Mouse (Mus musculus): Measurements from ENCODE around the gene Apod. TPM values are rescaled to one million over a fixed set of nuclear protein-coding genes. Genes with fewer than 3 reads are reported as not detected.

The Apod gene
- polyA plus RNA-seq, 1 experiment from 2014 or later, result 13.5 TPM

- WGBS, result 72% methylated on average over 4 of the region's 4 CpGs
- Histone ChIP-seq H3K4me2 (ENCODE audit: low read depth, low read length) (no peak overlapping the region), H3K36me3 (replicated peaks; ENCODE audit: control insufficient read depth, insufficient read depth, low read depth, low read length) (no peaks in the 10 kb centered on the region), H3K4me1 (ENCODE audit: control insufficient read depth, insufficient read depth, low read length) (no peaks in the 10 kb centered on the region), H3K27ac (replicated peaks; ENCODE audit: low read depth, low read length) (no peak overlapping the region), H3K27me3 (ENCODE audit: control insufficient read depth, insufficient read depth, low read length) (no peaks in the 10 kb centered on the region), H3K9ac (replicated peaks; ENCODE audit: low read length) (no peak overlapping the region), H3K9me3 (replicated peaks; ENCODE audit: control insufficient read depth, low read length) (no peaks in the 10 kb centered on the region), H3K4me3 (ENCODE audit: low read depth, low read length) (no peak overlapping the region)
- ATAC-seq (replicated peaks; ENCODE audit: insufficient number of reproducible peaks, low FRiP score, low TSS enrichment, low read depth), result no peak
- DNase-seq (ENCODE audit: low spot score), result peak; percentile 62
These were observed 38.4 kb upstream of the Apod start for GRCm38 (mm10) chr16:31352996-31353395.

DNA sequence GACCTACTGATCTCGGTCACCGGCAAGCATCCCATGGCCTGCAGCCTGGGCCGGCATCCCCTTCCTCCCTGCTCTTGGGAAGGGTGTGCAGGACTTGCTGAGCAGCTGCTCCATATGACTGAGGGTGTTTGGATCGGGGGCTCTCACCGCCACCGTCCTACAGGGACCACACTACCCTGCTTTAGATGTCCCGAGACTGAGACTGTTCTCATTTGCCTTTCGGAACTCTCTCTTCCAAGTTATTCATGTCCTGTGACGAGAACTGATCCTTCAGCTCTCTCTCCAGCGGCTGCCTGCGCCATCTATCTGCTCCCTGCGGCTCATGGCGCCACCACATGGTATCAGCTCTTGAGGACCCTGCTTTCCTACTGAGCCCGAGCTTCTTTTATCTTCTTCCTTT is 33.0 kb upstream of the Apod start:
- H3K4me3 ChIP-seq (ENCODE audit: low read depth, low read length), result no peak overlapping the region
- no peaks in the 10 kb centered on the region for H3K4me1 ChIP-seq (ENCODE audit: control insufficient read depth, insufficient read depth, low read length)
- no peaks in the 10 kb centered on the region for H3K9me3 ChIP-seq (replicated peaks; ENCODE audit: control insufficient read depth, low read length)
- no peak overlapping the region; the same call in 1 of the 2 replicates for H3K9ac ChIP-seq (replicated peaks; ENCODE audit: low read length)
- no peaks in the 10 kb centered on the region for H3K27me3 ChIP-seq (ENCODE audit: control insufficient read depth, insufficient read depth, low read length)
- H3K27ac ChIP-seq (replicated peaks; ENCODE audit: low read depth, low read length), result no peak overlapping the region
- DNase-seq (ENCODE audit: low spot score) (peak; percentile 72), ATAC-seq (replicated peaks; ENCODE audit: insufficient number of reproducible peaks, low FRiP score, low TSS enrichment, low read depth) (no peak)
- WGBS, result 11% methylated on average over 14 of the region's 14 CpGs
- no peaks in the 10 kb centered on the region for H3K36me3 ChIP-seq (replicated peaks; ENCODE audit: control insufficient read depth, insufficient read depth, low read depth, low read length)
- H3K4me2 ChIP-seq (ENCODE audit: low read depth, low read length), result peak overlapping the region; percentile 24

DNA sequence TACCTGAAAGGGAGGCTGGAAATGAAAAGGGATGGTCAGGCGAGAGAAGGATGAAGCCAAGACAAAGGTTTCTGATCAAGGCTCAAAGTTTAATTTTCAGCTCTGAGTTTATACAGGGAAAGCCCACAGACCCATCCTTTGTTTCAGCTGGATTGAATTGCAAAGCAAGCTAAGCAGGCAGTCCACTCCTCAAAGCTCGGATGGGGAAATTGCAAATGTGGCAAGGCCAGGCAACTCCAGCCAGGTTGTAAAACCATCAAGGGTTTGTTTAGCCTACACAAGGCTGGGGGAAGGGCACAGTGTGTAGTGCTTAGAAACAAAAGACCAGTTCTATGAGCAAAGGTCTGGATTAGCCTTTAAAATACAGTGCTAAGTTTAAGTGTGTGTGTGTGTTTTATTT is 28.4 kb upstream of the Apod start:
- no peak overlapping the region for H3K4me3 ChIP-seq (ENCODE audit: low read depth, low read length)
- H3K9ac ChIP-seq (replicated peaks; ENCODE audit: low read length), result no peak overlapping the region
- ATAC-seq (replicated peaks; ENCODE audit: insufficient number of reproducible peaks, low FRiP score, low TSS enrichment, low read depth), result no peak
- 27% methylated on average over 2 of the region's 2 CpGs for WGBS
- no peak overlapping the region for H3K4me2 ChIP-seq (ENCODE audit: low read depth, low read length)
- no peaks in the 10 kb centered on the region for H3K36me3 ChIP-seq (replicated peaks; ENCODE audit: control insufficient read depth, insufficient read depth, low read depth, low read length)
- H3K4me1 ChIP-seq (ENCODE audit: control insufficient read depth, insufficient read depth, low read length), result no peaks in the 10 kb centered on the region; the same call in 1 of the 2 replicates
- no peaks in the 10 kb centered on the region for H3K27me3 ChIP-seq (ENCODE audit: control insufficient read depth, insufficient read depth, low read length)
- H3K27ac ChIP-seq (replicated peaks; ENCODE audit: low read depth, low read length), result no peak overlapping the region
- no peaks in the 10 kb centered on the region for H3K9me3 ChIP-seq (replicated peaks; ENCODE audit: control insufficient read depth, low read length)
- no peak for DNase-seq (ENCODE audit: low spot score)

DNA sequence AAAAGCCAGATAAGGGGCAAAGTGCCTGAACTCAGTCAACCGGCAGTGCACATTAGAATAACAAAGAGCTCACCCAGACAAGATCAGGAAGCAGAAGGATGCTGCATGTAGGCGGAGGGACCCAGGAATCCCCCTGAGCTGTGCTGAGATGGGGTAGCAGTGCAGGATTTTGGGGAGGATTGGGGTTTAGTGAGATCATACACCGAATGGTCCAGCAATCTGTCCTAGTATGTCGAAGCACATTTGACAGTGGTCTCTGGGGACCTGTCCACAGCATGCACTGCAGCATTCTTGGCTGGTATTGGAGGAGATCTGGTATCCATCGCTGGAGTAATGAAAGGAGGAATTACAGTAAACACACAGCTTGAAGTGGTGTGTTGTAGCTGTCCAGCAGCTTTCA is 27.9 kb upstream of the Apod start:
- Histone ChIP-seq H3K27me3 (ENCODE audit: control insufficient read depth, insufficient read depth, low read length) (no peaks in the 10 kb centered on the region), H3K9me3 (replicated peaks; ENCODE audit: control insufficient read depth, low read length) (no peaks in the 10 kb centered on the region), H3K4me1 (ENCODE audit: control insufficient read depth, insufficient read depth, low read length) (no peaks in the 10 kb centered on the region; the same call in 1 of the 2 replicates), H3K36me3 (replicated peaks; ENCODE audit: control insufficient read depth, insufficient read depth, low read depth, low read length) (no peaks in the 10 kb centered on the region), H3K4me2 (ENCODE audit: low read depth, low read length) (no peak overlapping the region), H3K27ac (replicated peaks; ENCODE audit: low read depth, low read length) (no peak overlapping the region), H3K4me3 (ENCODE audit: low read depth, low read length) (no peak overlapping the region), H3K9ac (replicated peaks; ENCODE audit: low read length) (no peak overlapping the region)
- WGBS, result 22% methylated on average over 5 of the region's 5 CpGs
- no peak for ATAC-seq (replicated peaks; ENCODE audit: insufficient number of reproducible peaks, low FRiP score, low TSS enrichment, low read depth)
- DNase-seq (ENCODE audit: low spot score), result no peak

DNA sequence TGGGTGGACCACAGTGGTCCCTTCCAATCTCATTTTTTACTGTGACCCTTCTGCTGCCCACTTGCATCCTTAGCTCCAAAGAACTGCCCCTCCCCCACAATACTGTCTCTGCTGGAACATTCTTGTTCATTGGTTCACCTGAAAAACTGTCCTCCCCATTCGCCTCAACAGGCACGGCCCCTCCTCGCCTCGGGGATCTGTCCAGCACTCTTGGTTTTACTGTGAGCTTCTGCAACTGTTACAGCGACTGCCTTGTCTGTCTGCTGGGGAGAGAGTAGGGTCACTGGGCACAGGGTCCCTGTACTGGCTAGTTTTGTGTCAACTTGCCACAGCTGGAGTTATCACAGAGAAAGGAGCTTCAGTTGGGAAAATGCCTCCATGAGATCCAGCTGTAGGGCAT is 24.7 kb upstream of the Apod start:
- no peak for DNase-seq (ENCODE audit: low spot score)
- no peak for ATAC-seq (replicated peaks; ENCODE audit: insufficient number of reproducible peaks, low FRiP score, low TSS enrichment, low read depth)
- Histone ChIP-seq H3K9me3 (replicated peaks; ENCODE audit: control insufficient read depth, low read length) (no peaks in the 10 kb centered on the region), H3K27me3 (ENCODE audit: control insufficient read depth, insufficient read depth, low read length) (no peaks in the 10 kb centered on the region), H3K4me2 (ENCODE audit: low read depth, low read length) (no peak overlapping the region), H3K4me3 (ENCODE audit: low read depth, low read length) (no peak overlapping the region), H3K9ac (replicated peaks; ENCODE audit: low read length) (no peak overlapping the region), H3K36me3 (replicated peaks; ENCODE audit: control insufficient read depth, insufficient read depth, low read depth, low read length) (no peaks in the 10 kb centered on the region), H3K27ac (replicated peaks; ENCODE audit: low read depth, low read length) (no peak overlapping the region), H3K4me1 (ENCODE audit: control insufficient read depth, insufficient read depth, low read length) (no peaks in the 10 kb centered on the region; the same call in 1 of the 2 replicates)
- WGBS, result 26% methylated on average over 5 of the region's 5 CpGs

DNA sequence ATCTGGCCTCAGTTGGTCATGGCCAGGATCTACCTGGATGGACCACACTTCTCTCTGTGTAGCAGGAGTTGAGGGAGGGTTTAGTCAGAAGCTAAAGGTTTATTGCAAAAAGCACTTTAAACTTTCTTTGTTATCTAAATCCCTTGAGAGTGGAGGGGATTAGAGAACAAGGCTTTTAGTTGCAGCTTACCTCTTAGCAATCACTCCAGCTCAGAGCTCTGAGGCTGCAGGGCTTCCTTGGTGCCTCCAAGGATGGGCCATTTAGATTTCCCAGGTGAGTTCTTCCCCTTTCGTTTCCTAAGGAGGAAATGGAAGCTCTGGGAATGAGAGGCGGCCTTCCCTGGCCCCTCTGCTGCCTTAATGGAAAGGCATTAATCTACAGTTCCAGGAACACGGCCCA is 23.3 kb upstream of the Apod start:
- Histone ChIP-seq H3K27ac (replicated peaks; ENCODE audit: low read depth, low read length) (no peak overlapping the region), H3K4me2 (ENCODE audit: low read depth, low read length) (no peak overlapping the region), H3K9me3 (replicated peaks; ENCODE audit: control insufficient read depth, low read length) (no peaks in the 10 kb centered on the region), H3K4me1 (ENCODE audit: control insufficient read depth, insufficient read depth, low read length) (no peaks in the 10 kb centered on the region; the same call in 1 of the 2 replicates), H3K36me3 (replicated peaks; ENCODE audit: control insufficient read depth, insufficient read depth, low read depth, low read length) (no peaks in the 10 kb centered on the region), H3K4me3 (ENCODE audit: low read depth, low read length) (no peak overlapping the region), H3K27me3 (ENCODE audit: control insufficient read depth, insufficient read depth, low read length) (no peaks in the 10 kb centered on the region), H3K9ac (replicated peaks; ENCODE audit: low read length) (no peak overlapping the region)
- DNase-seq (ENCODE audit: low spot score) (no peak), ATAC-seq (replicated peaks; ENCODE audit: insufficient number of reproducible peaks, low FRiP score, low TSS enrichment, low read depth) (no peak)
- WGBS, result 52% methylated on average over 3 of the region's 3 CpGs

DNA sequence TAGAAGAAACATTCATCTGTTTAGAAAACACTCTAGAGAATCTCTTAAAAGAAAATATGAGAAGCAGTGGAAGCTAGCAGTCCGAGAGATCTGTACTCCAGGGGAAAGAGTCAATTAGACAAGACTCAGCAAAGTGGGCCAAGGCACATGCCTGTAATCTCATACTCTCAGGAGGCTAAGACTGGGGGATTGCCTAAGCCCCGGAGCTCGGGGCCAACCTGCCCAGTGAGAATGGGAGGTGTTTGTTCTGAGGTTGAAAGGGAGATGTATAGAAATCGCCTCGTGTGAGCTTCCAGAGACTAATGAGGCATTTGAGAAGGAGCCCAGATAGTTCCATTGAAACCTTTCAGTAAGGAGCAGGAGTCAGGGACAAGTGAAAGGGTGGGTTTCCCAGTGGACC is 20.2 kb upstream of the Apod start:
- Histone ChIP-seq H3K4me1 (ENCODE audit: control insufficient read depth, insufficient read depth, low read length) (no peaks in the 10 kb centered on the region; the same call in 1 of the 2 replicates), H3K9ac (replicated peaks; ENCODE audit: low read length) (no peak overlapping the region), H3K4me2 (ENCODE audit: low read depth, low read length) (no peak overlapping the region), H3K9me3 (replicated peaks; ENCODE audit: control insufficient read depth, low read length) (no peaks in the 10 kb centered on the region), H3K27ac (replicated peaks; ENCODE audit: low read depth, low read length) (no peak overlapping the region), H3K4me3 (ENCODE audit: low read depth, low read length) (no peak overlapping the region), H3K36me3 (replicated peaks; ENCODE audit: control insufficient read depth, insufficient read depth, low read depth, low read length) (no peaks in the 10 kb centered on the region), H3K27me3 (ENCODE audit: control insufficient read depth, insufficient read depth, low read length) (no peaks in the 10 kb centered on the region)
- DNase-seq (ENCODE audit: low spot score) (no peak), ATAC-seq (replicated peaks; ENCODE audit: insufficient number of reproducible peaks, low FRiP score, low TSS enrichment, low read depth) (no peak)
- WGBS, result 19% methylated on average over 5 of the region's 5 CpGs

- no peak overlapping the region for H3K4me3 ChIP-seq (ENCODE audit: low read depth, low read length)
- H3K27me3 ChIP-seq (ENCODE audit: control insufficient read depth, insufficient read depth, low read length), result no peaks in the 10 kb centered on the region
- DNase-seq (ENCODE audit: low spot score) (no peak), ATAC-seq (replicated peaks; ENCODE audit: insufficient number of reproducible peaks, low FRiP score, low TSS enrichment, low read depth) (no peak)
- H3K9ac ChIP-seq (replicated peaks; ENCODE audit: low read length), result no peak overlapping the region
- H3K27ac ChIP-seq (replicated peaks; ENCODE audit: low read depth, low read length), result no peak overlapping the region
- no peak overlapping the region for H3K4me2 ChIP-seq (ENCODE audit: low read depth, low read length)
- no peaks in the 10 kb centered on the region for H3K4me1 ChIP-seq (ENCODE audit: control insufficient read depth, insufficient read depth, low read length)
- H3K9me3 ChIP-seq (replicated peaks; ENCODE audit: control insufficient read depth, low read length), result no peaks in the 10 kb centered on the region
- H3K36me3 ChIP-seq (replicated peaks; ENCODE audit: control insufficient read depth, insufficient read depth, low read depth, low read length), result no peaks in the 10 kb centered on the region
These were observed 18.0 kb upstream of the Apod start for GRCm38 (mm10) chr16:31332586-31332985.

Data from embryonic facial prominence, embryonic 11.5 days (tissue).